Mouse (Mus musculus): ENCODE results near the gene Tas2r103. TPM values are rescaled to one million over a fixed set of nuclear protein-coding genes. Genes with fewer than 3 reads are reported as not detected.

The Tas2r103 gene
- total RNA-seq (2021) (not detected), polyA plus RNA-seq (2012; rRNA removed) (not detected in 2 replicates)
- long read RNA-seq = 0 reads

DNA sequence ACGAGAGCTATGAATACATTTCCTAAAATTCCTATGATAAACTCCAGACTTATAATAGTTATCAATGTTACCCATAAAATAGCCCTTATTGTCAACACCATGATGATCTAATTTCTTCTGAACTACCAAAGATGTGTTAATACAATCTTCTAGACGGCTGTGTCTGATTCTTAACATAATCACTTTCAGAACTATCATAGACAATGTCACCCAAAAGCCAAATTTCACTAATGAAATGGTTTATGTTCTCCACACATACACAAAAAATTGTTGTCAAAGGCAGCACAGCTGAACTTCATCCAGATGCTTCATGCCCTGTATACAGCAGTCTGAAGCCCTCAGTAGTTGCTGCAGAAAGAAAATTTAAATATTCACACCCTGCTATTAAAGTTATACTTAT is at the start of gene Tas2r103:
Gene Tas2r103 (minus strand): TSS at position 101 of the 400 bp plus-strand sequence.
- DNase-seq = no peak

DNA sequence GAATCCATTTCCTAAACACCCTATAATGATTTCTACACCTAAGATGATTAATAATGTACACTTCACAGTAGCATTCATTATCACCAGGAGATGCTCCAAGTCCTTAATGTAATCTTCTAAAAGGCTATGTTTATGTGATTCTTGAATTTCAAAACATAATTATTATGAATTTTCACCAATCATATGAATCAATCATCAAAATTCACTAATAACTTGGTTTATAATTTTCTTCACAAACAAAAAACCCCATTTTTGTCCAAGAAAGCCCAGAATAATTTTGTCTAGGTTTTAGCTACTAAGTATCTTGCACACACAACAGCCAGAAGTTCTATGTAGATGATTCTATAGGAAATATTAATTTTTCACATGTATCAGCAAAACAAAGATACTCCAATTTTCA is 18.8 kb upstream of the Tas2r103 start, which contains the start of gene Tas2r140:
Gene Tas2r140 (minus strand): TSS at position 101 of the 400 bp plus-strand sequence.
- no peak for DNase-seq

Other genes with a start within 250 kb of the Tas2r103 start
- gene Tas2r117, start 234.3 kb downstream of the Tas2r103 start, total RNA-seq (2021) = not detected
- not detected in 2 replicates for gene Tas2r117, start 234.3 kb downstream of the Tas2r103 start, polyA plus RNA-seq (2012; rRNA removed)
- gene Tas2r123, start 190.0 kb downstream of the Tas2r103 start, total RNA-seq (2021) = not detected
- not detected in 2 replicates for gene Tas2r123, start 190.0 kb downstream of the Tas2r103 start, polyA plus RNA-seq (2012; rRNA removed)
- gene Tas2r116, start 181.7 kb downstream of the Tas2r103 start, total RNA-seq (2021) = not detected
- not detected in 2 replicates for gene Tas2r116, start 181.7 kb downstream of the Tas2r103 start, polyA plus RNA-seq (2012; rRNA removed)
- gene Tas2r110, start 169.1 kb downstream of the Tas2r103 start, total RNA-seq (2021) = not detected
- gene Tas2r110, start 169.1 kb downstream of the Tas2r103 start, polyA plus RNA-seq (2012; rRNA removed) = not detected in 2 replicates
- not detected for gene Tas2r113, start 144.1 kb downstream of the Tas2r103 start, total RNA-seq (2021)
- gene Tas2r113, start 144.1 kb downstream of the Tas2r103 start, polyA plus RNA-seq (2012; rRNA removed) = not detected in 2 replicates
- gene Tas2r125, start 127.5 kb downstream of the Tas2r103 start, total RNA-seq (2021) = not detected
- gene Tas2r125, start 127.5 kb downstream of the Tas2r103 start, polyA plus RNA-seq (2012; rRNA removed) = not detected in 2 replicates
- gene Tas2r129, start 86.0 kb downstream of the Tas2r103 start, total RNA-seq (2021) = not detected
- gene Tas2r129, start 86.0 kb downstream of the Tas2r103 start, polyA plus RNA-seq (2012; rRNA removed) = not detected in 2 replicates
- not detected for gene Tas2r131, start 79.2 kb downstream of the Tas2r103 start, total RNA-seq (2021)
- gene Tas2r131, start 79.2 kb downstream of the Tas2r103 start, polyA plus RNA-seq (2012; rRNA removed) = not detected in 2 replicates
- gene Tas2r109, start 56.1 kb downstream of the Tas2r103 start, total RNA-seq (2021) = not detected
- gene Tas2r109, start 56.1 kb downstream of the Tas2r103 start, polyA plus RNA-seq (2012; rRNA removed) = not detected in 2 replicates
- gene Tas2r140, start 18.7 kb upstream of the Tas2r103 start, total RNA-seq (2021) = not detected
- gene Tas2r140, start 18.7 kb upstream of the Tas2r103 start, polyA plus RNA-seq (2012; rRNA removed) = not detected in 2 replicates
- gene Smim10l1, start 67.8 kb upstream of the Tas2r103 start, total RNA-seq (2021) = 10 to 100 TPM; 95.2 to 98.7 TPM
- gene Smim10l1, start 67.8 kb upstream of the Tas2r103 start, polyA plus RNA-seq (2012; rRNA removed) = 475 and 512 TPM in 2 replicates

Data from adrenal gland, adult 2 months (tissue).